Mouse (Mus musculus): ENCODE results near the gene Lpin3.

The Lpin3 gene

GRCm38 (mm10) chr2:160911558-160912201 is 31.2 kb downstream of the Lpin3 start:
- no peak for TF ChIP-seq GATA4 (IDR thresholded peaks at IDR 0.05; ENCODE audit: insufficient replicate concordance, low read length)

DNA sequence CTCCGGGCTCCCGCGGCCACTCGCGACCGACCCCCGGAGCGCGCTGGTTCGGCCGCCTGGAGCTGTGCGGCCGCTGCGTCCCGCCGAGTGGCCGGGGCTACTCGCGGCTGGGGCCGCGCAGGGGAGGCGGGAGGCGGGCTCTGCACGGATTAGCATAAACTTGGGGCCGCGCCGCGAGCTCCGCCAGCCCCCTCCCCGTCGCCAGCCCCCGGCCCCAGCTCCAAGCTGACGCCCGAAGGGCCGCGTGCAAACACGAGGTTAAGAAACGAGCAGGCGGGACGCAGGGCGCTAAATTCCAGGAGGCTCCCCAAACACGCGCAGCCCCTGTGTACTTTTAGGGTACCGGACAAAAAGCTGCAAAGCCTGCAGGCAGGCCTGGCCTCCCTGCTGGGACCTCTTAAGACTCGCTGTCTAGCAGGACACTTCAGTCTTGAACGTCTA is 31.8 kb downstream of the Lpin3 start, which contains the start of gene Emilin3:
Gene Emilin3 (minus strand): TSS at position 98 of the 441 bp plus-strand sequence.
- no peak for TF ChIP-seq GATA4 (IDR thresholded peaks at IDR 0.05; ENCODE audit: insufficient replicate concordance, low read length)

DNA sequence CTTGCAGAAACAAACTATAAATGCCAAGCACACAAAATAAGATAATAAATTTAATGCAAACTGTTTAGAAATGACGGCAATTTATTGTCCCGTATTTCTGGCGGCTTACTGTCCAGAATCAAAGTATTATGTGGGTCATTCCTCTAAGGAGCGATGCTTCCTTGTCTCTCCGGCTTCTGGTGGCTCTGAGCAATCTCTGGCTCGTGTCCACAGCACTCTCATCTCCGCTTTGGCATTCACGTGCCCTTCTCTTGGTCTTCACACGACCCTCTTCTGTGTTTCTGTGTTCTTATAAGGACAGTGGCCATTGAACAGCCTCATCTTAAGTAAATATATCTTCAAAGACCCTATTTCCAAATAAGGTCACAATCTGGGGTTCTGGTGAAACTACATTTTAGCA is 34.2 kb downstream of the Lpin3 start:
- no peak for TF ChIP-seq GATA4 (IDR thresholded peaks at IDR 0.05; ENCODE audit: insufficient replicate concordance, low read length)

DNA sequence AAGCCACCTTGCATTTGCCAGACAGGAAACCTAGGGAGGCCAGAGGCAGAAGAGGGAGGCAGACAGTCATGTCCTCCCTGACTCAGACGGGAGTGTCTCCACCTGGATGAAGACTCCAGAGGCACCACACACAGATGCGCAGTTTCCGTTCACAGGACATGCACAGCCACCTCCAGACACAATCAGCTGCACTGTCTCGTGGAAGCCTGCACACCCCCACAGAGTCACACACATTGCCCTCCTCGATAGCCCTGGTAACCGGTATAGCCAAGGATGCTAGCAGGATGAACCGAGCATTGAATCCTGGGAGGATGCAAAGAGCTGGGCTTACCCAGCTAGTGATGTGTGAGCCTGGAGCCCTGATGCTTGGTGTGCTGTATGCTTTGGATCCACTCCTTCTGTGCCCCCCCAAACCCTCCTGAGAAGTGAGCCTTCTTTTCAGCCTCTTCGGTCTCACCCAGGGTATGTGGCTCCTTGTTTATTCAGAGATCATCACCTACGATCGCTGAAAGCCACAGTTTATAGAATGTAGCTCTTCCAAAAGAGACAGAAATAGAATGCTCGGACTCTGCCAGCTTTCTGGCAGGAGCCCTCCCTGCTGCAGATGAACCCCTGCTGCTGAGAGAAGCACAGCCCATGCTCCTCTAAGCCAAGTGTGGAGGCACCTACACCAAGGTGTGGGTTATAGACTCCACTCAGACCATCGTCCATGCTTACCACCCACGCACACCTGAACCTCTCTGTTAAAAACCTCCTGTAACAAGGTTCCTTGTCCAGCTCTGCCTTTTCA is 35.5 kb downstream of the Lpin3 start:
- TF ChIP-seq GATA4 (IDR thresholded peaks at IDR 0.05; ENCODE audit: insufficient replicate concordance, low read length), result no peak

GRCm38 (mm10) chr2:160916714-160917113 is 36.2 kb downstream of the Lpin3 start:
- no peak for TF ChIP-seq GATA4 (IDR thresholded peaks at IDR 0.05; ENCODE audit: insufficient replicate concordance, low read length)

DNA sequence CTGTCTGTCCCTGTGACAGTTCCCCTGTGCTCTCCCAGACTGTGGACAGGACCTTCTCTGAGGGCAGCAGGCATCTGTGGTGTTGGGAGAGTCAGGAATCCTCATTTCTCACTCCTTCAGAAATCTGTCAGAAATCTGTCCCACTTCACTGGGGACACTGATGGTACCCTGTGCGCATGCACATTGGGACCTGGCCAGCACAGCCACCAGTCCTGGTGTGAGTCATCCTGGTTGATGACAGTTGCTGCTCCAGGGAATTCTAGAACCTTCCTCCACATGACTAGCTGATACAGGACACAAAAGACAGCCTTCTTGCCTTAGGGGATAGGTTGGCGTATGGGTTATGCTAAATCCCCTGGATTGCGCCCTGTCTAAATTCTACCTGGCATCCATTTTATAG is 36.8 kb downstream of the Lpin3 start:
- no peak for TF ChIP-seq GATA4 (IDR thresholded peaks at IDR 0.05; ENCODE audit: insufficient replicate concordance, low read length)

- TF ChIP-seq GATA4 (IDR thresholded peaks at IDR 0.05; ENCODE audit: insufficient replicate concordance, low read length), result no peak
Measured at GRCm38 (mm10) chr2:160918154-160918929, 37.9 kb downstream of the Lpin3 start.

GRCm38 (mm10) chr2:160918930-160919215 is 38.4 kb downstream of the Lpin3 start:
- TF ChIP-seq GATA4 (IDR thresholded peaks at IDR 0.05; ENCODE audit: insufficient replicate concordance, low read length), result no peak

GRCm38 (mm10) chr2:160921285-160921684 is 40.8 kb downstream of the Lpin3 start:
- TF ChIP-seq GATA4 (IDR thresholded peaks at IDR 0.05; ENCODE audit: insufficient replicate concordance, low read length), result no peak

- TF ChIP-seq GATA4 (IDR thresholded peaks at IDR 0.05; ENCODE audit: insufficient replicate concordance, low read length), result no peak
Measured at GRCm38 (mm10) chr2:160925203-160925602, 44.7 kb downstream of the Lpin3 start.

- no peak for TF ChIP-seq GATA4 (IDR thresholded peaks at IDR 0.05; ENCODE audit: insufficient replicate concordance, low read length)
Measured at GRCm38 (mm10) chr2:160931378-160931777, 50.9 kb downstream of the Lpin3 start.

GRCm38 (mm10) chr2:160932325-160932724 is 51.9 kb downstream of the Lpin3 start:
- TF ChIP-seq GATA4 (IDR thresholded peaks at IDR 0.05; ENCODE audit: insufficient replicate concordance, low read length), result no peak

GRCm38 (mm10) chr2:160932981-160933380 is 52.5 kb downstream of the Lpin3 start:
- no peak for TF ChIP-seq GATA4 (IDR thresholded peaks at IDR 0.05; ENCODE audit: insufficient replicate concordance, low read length)

- TF ChIP-seq GATA4 (IDR thresholded peaks at IDR 0.05; ENCODE audit: insufficient replicate concordance, low read length), result no peak
Measured at GRCm38 (mm10) chr2:160933890-160934289, 53.4 kb downstream of the Lpin3 start.

- no peak for TF ChIP-seq GATA4 (IDR thresholded peaks at IDR 0.05; ENCODE audit: insufficient replicate concordance, low read length)
Measured at GRCm38 (mm10) chr2:160934451-160934850, 54.0 kb downstream of the Lpin3 start.
